Mouse (Mus musculus) CH12.LX (cell line): ENCODE data around the gene Rogdi.

Source experiments
- CTCF ChIP-seq, 2 experiments: IDR thresholded peaks in 1 of 2; conservative IDR thresholded peaks in 1 of 2; 2 replicates each; pipeline ENCODE4 v1.5.1; 2011 to 2012; ENCODE audit warnings: low read depth in 2 of 2, low read length in 2 of 2, improper control_type of control experiment in 1 of 2, inconsistent platforms in 1 of 2, mild to moderate bottlenecking in 1 of 2, moderate library complexity in 1 of 2
- KAT2A ChIP-seq: IDR thresholded peaks from 2 replicates; pipeline ENCODE4 v1.6.1; 2012; ENCODE audit warnings: low read length, improper control_type of control experiment, inconsistent platforms; ENCODE audit not compliant: insufficient replicate concordance
- POLR2A ChIP-seq: IDR thresholded peaks from 2 replicates; pipeline ENCODE4 v1.6.1; 2011; ENCODE audit warnings: low read depth, mild to moderate bottlenecking, improper control_type of control experiment, low read length

GRCm38 (mm10) chr16:5036649-5037234, 23.4 kb upstream of the Rogdi start:
- TF ChIP-seq CTCF (conservative IDR thresholded peaks at IDR 0.05 in 1 of 2, IDR thresholded peaks at IDR 0.05 in 1 of 2; ENCODE audit: low read depth in 2 of 2, low read length in 2 of 2) (no peak), KAT2A (no peak), POLR2A (no peak)
